Mouse (Mus musculus): Measurements from ENCODE around the gene 4931428F04Rik. TPM values are rescaled to one million over a fixed set of nuclear protein-coding genes. Genes with fewer than 3 reads are reported as not detected.
"Not testable (repeated sequence)": the region's sequence is repeated elsewhere in the genome, so short reads cannot be mapped to it uniquely, and the experiment has no call there.

4931428F04Rik gene
- polyA plus RNA-seq, 1 experiment from 2014 or later: 122 TPM

- H3K36me3 ChIP-seq: peaks cover 15% of the 10 kb centered on the region
- H3K27ac ChIP-seq (replicated peaks); ATAC-seq (ENCODE audit: low FRiP score); H3K27me3 ChIP-seq (replicated peaks); H3K4me2 ChIP-seq; H3K9ac ChIP-seq (replicated peaks); H3K4me3 ChIP-seq (replicated peaks); H3K9me3 ChIP-seq (replicated peaks); H3K4me1 ChIP-seq: not testable (repeated sequence)
- 96% methylated on average over 4 of the region's 4 CpGs for WGBS
These were observed 57.4 kb downstream of the 4931428F04Rik start for GRCm38 (mm10) chr8:105232321-105232693.

- Histone ChIP-seq H3K4me1 (peaks cover 5% of the 10 kb centered on the region; the same call in 1 of the 2 replicates), H3K4me3 (replicated peaks) (no peak overlapping the region), H3K9ac (replicated peaks) (no peak overlapping the region), H3K27ac (replicated peaks) (no peak overlapping the region), H3K9me3 (replicated peaks) (no peaks in the 10 kb centered on the region), H3K27me3 (replicated peaks) (no peaks in the 10 kb centered on the region), H3K36me3 (peaks cover 15% of the 10 kb centered on the region), H3K4me2 (no peak overlapping the region)
- no peak for ATAC-seq (ENCODE audit: low FRiP score)
- WGBS: 84% methylated on average over 12 of the region's 12 CpGs
These were observed 58.0 kb downstream of the 4931428F04Rik start for GRCm38 (mm10) chr8:105231503-105232320.

MicroRNAs encoded within 50 kb of the gene (microRNA counts, 519-probe panel; counts per million panel counts)
- microRNA mmu-miR-328: 2,703 counts per million, percentile 64 among the panel's probes with 10 or more counts

Small RNA genes within 50 kb of the gene (microRNA-seq; reads per million reads assigned to microRNA genes)
- gene Gm27320 (not detected), gene Mir328 (238 reads per million, percentile 66 among the genes with 10 or more reads in this experiment)

Other genes with a start within 250 kb of the 4931428F04Rik start
- not detected in 2 replicates for gene Ces3a, start 241.3 kb downstream of the 4931428F04Rik start, polyA plus RNA-seq (2015; fragmentation: Nextera tagmentation; extraction: Ambion mirVana)
- gene Ces3b, start 206.1 kb downstream of the 4931428F04Rik start, polyA plus RNA-seq (2015; fragmentation: Nextera tagmentation; extraction: Ambion mirVana): not detected in 2 replicates
- 0.18 TPM in 1 of 2 replicates, not detected in the other for gene Ces4a, start 158.1 kb downstream of the 4931428F04Rik start, polyA plus RNA-seq (2015; fragmentation: Nextera tagmentation; extraction: Ambion mirVana)
- 34.0 and 38.6 TPM in 2 replicates for gene Cbfb, start 119.2 kb downstream of the 4931428F04Rik start, polyA plus RNA-seq (2015; fragmentation: Nextera tagmentation; extraction: Ambion mirVana)
- 27.7 and 30.3 TPM in 2 replicates for gene D230025D16Rik, start 64.7 kb downstream of the 4931428F04Rik start, polyA plus RNA-seq (2015; fragmentation: Nextera tagmentation; extraction: Ambion mirVana)
- 12.3 and 12.4 TPM in 2 replicates for gene B3gnt9, start 34.7 kb downstream of the 4931428F04Rik start, polyA plus RNA-seq (2015; fragmentation: Nextera tagmentation; extraction: Ambion mirVana)
- 20.7 and 24.3 TPM in 2 replicates for gene Tradd, start 25.3 kb downstream of the 4931428F04Rik start, polyA plus RNA-seq (2015; fragmentation: Nextera tagmentation; extraction: Ambion mirVana)
- gene Fbxl8, start 25.2 kb downstream of the 4931428F04Rik start, polyA plus RNA-seq (2015; fragmentation: Nextera tagmentation; extraction: Ambion mirVana): 1.9 and 3.0 TPM in 2 replicates
- 0.45 and 0.92 TPM in 2 replicates for gene Hsf4, start 20.1 kb downstream of the 4931428F04Rik start, polyA plus RNA-seq (2015; fragmentation: Nextera tagmentation; extraction: Ambion mirVana)
- 5.7 and 6.2 TPM in 2 replicates for gene Nol3, start 13.7 kb downstream of the 4931428F04Rik start, polyA plus RNA-seq (2015; fragmentation: Nextera tagmentation; extraction: Ambion mirVana)
- 10.6 and 11.3 TPM in 2 replicates for gene Exoc3l, start 6.2 kb upstream of the 4931428F04Rik start, polyA plus RNA-seq (2015; fragmentation: Nextera tagmentation; extraction: Ambion mirVana)
- 41.6 and 61.6 TPM in 2 replicates for gene E2f4, start 7.8 kb upstream of the 4931428F04Rik start, polyA plus RNA-seq (2015; fragmentation: Nextera tagmentation; extraction: Ambion mirVana)
- gene Elmo3, start 15.7 kb upstream of the 4931428F04Rik start, polyA plus RNA-seq (2015; fragmentation: Nextera tagmentation; extraction: Ambion mirVana): 1.1 and 4.7 TPM in 2 replicates
- gene Lrrc29, start 36.4 kb upstream of the 4931428F04Rik start, polyA plus RNA-seq (2015; fragmentation: Nextera tagmentation; extraction: Ambion mirVana): 0.55 and 1.2 TPM in 2 replicates
- gene Tmem208, start 36.5 kb upstream of the 4931428F04Rik start, polyA plus RNA-seq (2015; fragmentation: Nextera tagmentation; extraction: Ambion mirVana): 141 and 159 TPM in 2 replicates
- gene Fhod1, start 58.1 kb upstream of the 4931428F04Rik start, polyA plus RNA-seq (2015; fragmentation: Nextera tagmentation; extraction: Ambion mirVana): 0.79 and 0.89 TPM in 2 replicates
- gene Slc9a5, start 59.0 kb upstream of the 4931428F04Rik start, polyA plus RNA-seq (2015; fragmentation: Nextera tagmentation; extraction: Ambion mirVana): 9.4 and 10.9 TPM in 2 replicates
- gene Plekhg4, start 83.4 kb upstream of the 4931428F04Rik start, polyA plus RNA-seq (2015; fragmentation: Nextera tagmentation; extraction: Ambion mirVana): 1.7 and 2.4 TPM in 2 replicates
- not detected in 2 replicates for gene Kctd19, start 123.6 kb upstream of the 4931428F04Rik start, polyA plus RNA-seq (2015; fragmentation: Nextera tagmentation; extraction: Ambion mirVana)
- gene Lrrc36, start 123.7 kb upstream of the 4931428F04Rik start, polyA plus RNA-seq (2015; fragmentation: Nextera tagmentation; extraction: Ambion mirVana): 0.23 and 0.27 TPM in 2 replicates
- 253 and 288 TPM in 2 replicates for gene Tppp3, start 181.7 kb upstream of the 4931428F04Rik start, polyA plus RNA-seq (2015; fragmentation: Nextera tagmentation; extraction: Ambion mirVana)
- 36.6 and 36.8 TPM in 2 replicates for gene Zdhhc1, start 207.0 kb upstream of the 4931428F04Rik start, polyA plus RNA-seq (2015; fragmentation: Nextera tagmentation; extraction: Ambion mirVana)
- 1.0 and 1.1 TPM in 2 replicates for gene Hsd11b2, start 228.9 kb upstream of the 4931428F04Rik start, polyA plus RNA-seq (2015; fragmentation: Nextera tagmentation; extraction: Ambion mirVana)